Mouse (Mus musculus) lung, adult 2 months (tissue): ENCODE measurements around the gene Slc39a8.

ENCODE experiments used
- CTCF ChIP-seq: fragments of 200-500 bp; IDR thresholded peaks from 2 replicates; pipeline ENCODE4 v1.5.1; 2011; ENCODE audit warnings: mild to moderate bottlenecking, low read length, control low read depth; ENCODE audit not compliant: insufficient read depth
- POLR2A ChIP-seq: fragments of 200-500 bp; IDR thresholded peaks from 2 replicates; pipeline ENCODE4 v1.6.1; 2011; ENCODE audit warnings: low read depth, mild to moderate bottlenecking, control low read depth, low read length, borderline replicate concordance; ENCODE audit errors: extremely low read depth

- TF ChIP-seq POLR2A (no peak), CTCF (no peak)
Observed at GRCm38 (mm10) chr3:135844835-135845234, 19.8 kb downstream of the Slc39a8 start.
